Mouse (Mus musculus) heart, postnatal 0 days (tissue): Measurements from ENCODE around the gene Tnc.

Experiments
- CTCF ChIP-seq: IDR thresholded peaks from 2 replicates; pipeline ENCODE4 v1.5.1; 2016; ENCODE audit warnings: antibody characterized with exemption, control low read depth, low read depth
- EP300 ChIP-seq: IDR thresholded peaks from 2 replicates; pipeline ENCODE4 v1.6.1; 2016; ENCODE audit warnings: antibody characterized with exemption, low read depth

DNA sequence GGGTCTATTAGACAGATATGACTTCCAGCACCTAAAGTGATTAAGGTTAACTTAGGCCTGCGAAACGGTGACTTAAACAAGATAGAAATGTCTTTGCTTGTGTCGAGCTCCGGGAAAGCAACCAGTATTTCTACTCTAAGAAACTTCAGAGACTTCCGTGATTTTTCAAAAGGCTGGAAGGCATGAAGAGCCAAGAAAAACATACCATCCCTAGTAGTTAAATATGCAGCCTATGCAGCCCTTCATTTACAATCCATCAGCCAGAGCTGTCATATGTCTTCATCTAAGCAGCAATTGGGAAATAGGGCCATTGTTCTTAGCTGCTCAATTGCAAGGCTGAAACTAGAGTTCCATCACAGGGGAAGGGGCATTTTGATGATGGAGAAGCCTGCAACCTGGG, 129.6 kb downstream of the Tnc start:
- TF ChIP-seq CTCF = no peak
- no peak for TF ChIP-seq EP300
